Mouse (Mus musculus) stomach, postnatal 0 days (tissue): ENCODE data around the gene Zc3h15. TPM values are rescaled to one million over a fixed set of nuclear protein-coding genes. Genes with fewer than 3 reads are reported as not detected.
"Not testable (repeated sequence)": the region's sequence is repeated elsewhere in the genome, so short reads cannot be mapped to it uniquely, and the experiment has no call there.

Experiments used
- ATAC-seq: fragments of 200-750 bp; cut with Nextera tagmentation; 2 replicates; pipeline ENCODE4 v1.8.0; 2017; ENCODE audit not compliant: low FRiP score, low TSS enrichment
- DNase-seq: peaks from one replicate; pipeline ENCODE4 v3.0.0-alpha.2; 2016; ENCODE audit warnings: low spot score
- H3K27ac ChIP-seq: fragments of 300-500 bp; sonication (generic); replicated peaks from 2 replicates; pipeline ENCODE4 v1.5.1; 2014; ENCODE audit warnings: mild to moderate bottlenecking, control low read depth
- H3K27me3 ChIP-seq: fragments of 300-500 bp; sonication (generic); 2 replicates; pipeline ENCODE4 v1.6.1; 2014; ENCODE audit warnings: low read length; ENCODE audit not compliant: control insufficient read depth, insufficient read depth
- H3K36me3 ChIP-seq: fragments of 300-500 bp; sonication (generic); 2 replicates; pipeline ENCODE4 v1.6.1; 2014; ENCODE audit warnings: low read length, mixed read lengths; ENCODE audit not compliant: control insufficient read depth, insufficient read depth
- H3K4me1 ChIP-seq: fragments of 300-500 bp; sonication (generic); replicated peaks from 2 replicates; pipeline ENCODE4 v1.6.1; 2014; ENCODE audit warnings: antibody characterized with exemption; ENCODE audit not compliant: control insufficient read depth, insufficient read depth
- H3K4me2 ChIP-seq: fragments of 300-500 bp; sonication (generic); replicated peaks from 2 replicates; pipeline ENCODE4 v1.6.1; 2014; ENCODE audit warnings: low read depth, mild to moderate bottlenecking, control low read depth, moderate library complexity
- H3K4me3 ChIP-seq: fragments of 300-500 bp; sonication (generic); 2 replicates; pipeline ENCODE4 v1.5.1; 2014; ENCODE audit warnings: low read depth, low read length, control low read depth
- H3K9ac ChIP-seq: fragments of 300-500 bp; sonication (generic); 2 replicates; pipeline ENCODE4 v1.6.1; 2014; ENCODE audit warnings: mild to moderate bottlenecking, low read length, control low read depth, mixed read lengths
- H3K9me3 ChIP-seq: fragments of 300-500 bp; sonication (generic); 2 replicates; pipeline ENCODE4 v1.6.1; 2016; ENCODE audit warnings: low read length; ENCODE audit not compliant: control insufficient read depth
- CTCF ChIP-seq: IDR thresholded peaks from 2 replicates; pipeline ENCODE4 v1.5.1; 2016; ENCODE audit warnings: antibody characterized with exemption, low read depth, mild to moderate bottlenecking, moderate library complexity
- EP300 ChIP-seq: optimal IDR thresholded peaks from 2 replicates; pipeline ENCODE3; 2016; ENCODE audit warnings: antibody characterized with exemption
- WGBS: fragments of 180-500 bp; shearing (Covaris S2); extraction: QIAGEN DNeasy Blood & Tissue Kit; methylation state at CpG from one replicate; pipeline ENCODE4 v1.1.7; 2014; 5-methylcytosine and 5-hydroxymethylcytosine counted together
- polyA plus RNA-seq: library from polyadenylated mRNA; unstranded; fragments of >200 nt; fragmentation: Nextera tagmentation; extraction: Ambion mirVana; gene quantifications from 2 replicates; pipeline ENCODE4 v1.2.1, GENCODE M21; 2015

Zc3h15 gene
- polyA plus RNA-seq, 1 experiment from 2014 or later: 106 TPM

DNA sequence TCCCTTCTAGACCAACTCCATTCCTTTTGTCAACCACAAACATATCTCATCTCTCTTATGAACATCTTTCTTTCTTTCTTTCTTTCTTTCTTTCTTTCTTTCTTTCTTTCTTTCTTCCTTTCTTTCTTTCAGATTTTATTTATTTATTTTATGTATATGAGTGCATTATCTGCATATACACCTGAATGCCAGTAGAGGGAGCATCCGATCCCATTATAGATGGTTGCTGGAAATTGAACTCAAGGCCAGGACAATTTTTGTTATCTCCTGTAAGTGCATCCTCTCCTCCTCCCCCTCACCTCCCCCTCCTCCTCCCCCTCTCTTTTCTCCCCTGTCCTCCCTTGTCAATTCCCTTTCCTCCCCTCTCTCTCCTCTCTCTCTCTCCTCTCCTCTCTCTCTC lies 54.2 kb downstream of the Zc3h15 start:
- ATAC-seq (no peak), DNase-seq (no peak)
- TF ChIP-seq CTCF (peak; percentile 57), EP300 (no peak)
- Histone ChIP-seq H3K9me3 (no peaks in the 10 kb centered on the region), H3K9ac (no peak overlapping the region), H3K4me1 (no peaks in the 10 kb centered on the region), H3K27me3 (no peaks in the 10 kb centered on the region), H3K36me3 (no peaks in the 10 kb centered on the region), H3K27ac (no peak overlapping the region), H3K4me2 (no peak overlapping the region), H3K4me3 (no peak overlapping the region)
- 86% methylated on average over 1 of the region's 1 CpGs for WGBS

DNA sequence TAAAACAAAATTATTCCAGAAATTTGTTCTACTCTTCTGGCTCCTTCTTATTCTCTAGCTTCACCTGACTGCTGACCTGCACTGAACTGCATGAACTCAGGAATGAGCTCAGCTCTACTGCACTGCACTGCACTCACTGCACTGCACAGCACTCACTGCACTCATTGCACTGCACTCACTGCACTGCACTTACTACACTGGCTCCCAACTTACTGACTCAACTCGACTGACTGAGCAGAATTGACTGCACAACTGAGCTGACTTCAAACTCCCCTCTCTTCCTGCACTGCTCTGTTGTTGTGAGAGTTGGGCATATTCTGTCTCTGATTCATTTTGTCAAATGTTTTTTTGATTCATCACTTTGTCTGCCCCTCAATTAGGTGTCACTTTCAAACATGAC lies 55.1 kb downstream of the Zc3h15 start:
- Histone ChIP-seq H3K27ac (no peak overlapping the region), H3K9me3 (no peaks in the 10 kb centered on the region), H3K36me3 (no peaks in the 10 kb centered on the region), H3K27me3 (no peaks in the 10 kb centered on the region), H3K9ac (no peak overlapping the region), H3K4me2 (no peak overlapping the region), H3K4me3 (no peak overlapping the region), H3K4me1 (no peaks in the 10 kb centered on the region)
- WGBS: 36% methylated on average over 1 of the region's 1 CpGs
- no peak for DNase-seq
- TF ChIP-seq CTCF (no peak), EP300 (no peak)
- peak; percentile 67; the same call in 1 of the 2 replicates for ATAC-seq

- H3K27me3 ChIP-seq: no peaks in the 10 kb centered on the region
- no peak overlapping the region for H3K4me2 ChIP-seq
- peak; percentile 76 for ATAC-seq
- 44% methylated on average over 4 of the region's 4 CpGs for WGBS
- H3K4me3 ChIP-seq: no peak overlapping the region
- H3K9me3 ChIP-seq: no peaks in the 10 kb centered on the region
- no peak for TF ChIP-seq EP300
- no peak for TF ChIP-seq CTCF
- no peaks in the 10 kb centered on the region for H3K36me3 ChIP-seq
- no peak for DNase-seq
- H3K4me1 ChIP-seq: no peaks in the 10 kb centered on the region
- H3K9ac ChIP-seq: no peak overlapping the region
- H3K27ac ChIP-seq: no peak overlapping the region
Measured at GRCm38 (mm10) chr2:83700667-83701066, 56.4 kb downstream of the Zc3h15 start.

- no peak overlapping the region for H3K4me2 ChIP-seq
- no peak overlapping the region for H3K27ac ChIP-seq
- no peaks in the 10 kb centered on the region for H3K9me3 ChIP-seq
- DNase-seq (no peak), ATAC-seq (no peak)
- H3K36me3 ChIP-seq: no peaks in the 10 kb centered on the region
- TF ChIP-seq EP300 (no peak), CTCF (no peak)
- H3K4me3 ChIP-seq: no peak overlapping the region
- H3K27me3 ChIP-seq: no peaks in the 10 kb centered on the region
- H3K9ac ChIP-seq: no peak overlapping the region
- no peaks in the 10 kb centered on the region for H3K4me1 ChIP-seq
- 81% methylated on average over 7 of the region's 7 CpGs for whole genome bisulfite sequencing
Measured at GRCm38 (mm10) chr2:83702411-83702810, 58.2 kb downstream of the Zc3h15 start.

- no peaks in the 10 kb centered on the region for H3K4me1 ChIP-seq
- H3K27me3 ChIP-seq: no peaks in the 10 kb centered on the region
- DNase-seq: no peak
- no peak overlapping the region for H3K27ac ChIP-seq
- no peak for ATAC-seq
- no peak overlapping the region for H3K4me2 ChIP-seq
- TF ChIP-seq CTCF: no peak
- no peak for TF ChIP-seq EP300
- H3K36me3 ChIP-seq: no peaks in the 10 kb centered on the region
- WGBS: 61% methylated on average over 9 of the region's 9 CpGs
- H3K9me3 ChIP-seq: no peaks in the 10 kb centered on the region
- no peak overlapping the region for H3K9ac ChIP-seq
- no peak overlapping the region for H3K4me3 ChIP-seq
Measured at GRCm38 (mm10) chr2:83705580-83706158, 61.4 kb downstream of the Zc3h15 start.

DNA sequence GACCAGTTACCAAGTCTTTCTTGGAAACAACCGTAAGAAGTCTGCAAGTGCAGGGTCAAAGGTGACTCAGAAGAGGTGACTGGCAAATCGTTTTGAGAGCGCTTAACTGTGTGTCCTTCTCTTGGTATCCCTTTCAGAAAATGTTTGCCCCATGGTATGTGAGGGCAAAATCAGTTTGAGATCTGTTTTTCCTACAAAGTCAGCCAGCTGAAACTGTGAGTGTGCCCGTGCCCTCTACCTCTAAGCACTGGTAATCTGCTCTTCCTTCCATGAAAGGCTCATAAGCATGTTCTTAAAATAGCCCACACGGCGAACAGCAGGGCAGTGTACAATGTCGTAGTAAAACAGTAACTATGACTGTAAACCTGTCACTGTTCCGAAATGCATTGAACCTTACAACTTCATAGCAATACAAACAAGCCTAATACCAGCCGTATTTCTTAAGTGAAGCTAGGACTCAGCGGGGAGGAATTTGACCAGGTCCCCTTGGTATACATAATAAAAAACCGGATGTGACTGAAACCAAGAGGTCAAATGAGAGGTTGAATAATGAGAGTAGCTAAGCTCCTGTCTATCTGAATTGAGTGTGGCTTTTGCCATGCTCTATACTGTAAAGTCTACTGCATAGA lies 65.8 kb downstream of the Zc3h15 start:
- WGBS: 35% methylated on average over 11 of the region's 11 CpGs
- H3K4me1 ChIP-seq: no peaks in the 10 kb centered on the region
- no peaks in the 10 kb centered on the region for H3K36me3 ChIP-seq
- no peak overlapping the region for H3K9ac ChIP-seq
- H3K9me3 ChIP-seq: no peaks in the 10 kb centered on the region
- DNase-seq: no peak
- H3K4me2 ChIP-seq: no peak overlapping the region
- H3K27ac ChIP-seq: no peak overlapping the region
- no peak overlapping the region for H3K4me3 ChIP-seq
- ATAC-seq: peak; percentile 56; the same call in 1 of the 2 replicates
- no peak for TF ChIP-seq EP300
- TF ChIP-seq CTCF: no peak
- H3K27me3 ChIP-seq: no peaks in the 10 kb centered on the region

DNA sequence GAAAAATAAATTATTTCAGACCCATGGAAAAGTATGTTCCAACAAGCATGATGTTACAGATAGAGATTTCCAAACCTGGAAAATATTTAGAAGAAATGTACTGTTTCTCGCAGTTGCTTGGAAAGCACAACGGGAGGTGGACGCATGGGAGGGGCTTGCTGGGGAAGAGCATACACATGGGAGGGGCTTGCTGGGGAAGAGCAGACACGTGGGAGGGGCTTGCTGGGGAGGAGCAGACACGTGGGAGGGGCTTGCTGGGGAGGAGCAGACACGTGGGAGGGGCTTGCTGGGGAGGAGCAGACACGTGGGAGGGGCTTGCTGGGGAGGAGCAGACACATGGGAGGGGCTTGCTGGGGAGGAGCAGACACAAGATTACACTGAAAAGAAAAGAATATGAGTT lies 69.0 kb downstream of the Zc3h15 start:
- ATAC-seq, H3K9me3 ChIP-seq, H3K4me1 ChIP-seq, DNase-seq, H3K27ac ChIP-seq, H3K9ac ChIP-seq, H3K27me3 ChIP-seq, H3K36me3 ChIP-seq, H3K4me3 ChIP-seq, H3K4me2 ChIP-seq: not testable (repeated sequence)
- WGBS: 65% methylated on average over 7 of the region's 7 CpGs
